Mouse (Mus musculus): ENCODE data around the gene Nupr1.
A peak's percentile ranks its signal among the peaks of the same experiment; 100 is the strongest.
"Not testable (repeated sequence)": the region's sequence is repeated elsewhere in the genome, so short reads cannot be mapped to it uniquely, and the experiment has no call there.

The Nupr1 gene

GRCm38 (mm10) chr7:126644345-126644744, 13.7 kb upstream of the Nupr1 start:
- no peak for DNase-seq (ENCODE audit: low spot score in 2 of 2)

GRCm38 (mm10) chr7:126643244-126643617, 12.6 kb upstream of the Nupr1 start:
- DNase-seq (ENCODE audit: low spot score in 2 of 2), result not testable (repeated sequence)

GRCm38 (mm10) chr7:126642545-126643243, 12.0 kb upstream of the Nupr1 start:
- DNase-seq (ENCODE audit: low spot score in 2 of 2), result no peak

- peak in 1 of 2 experiments; percentile 11 for DNase-seq (ENCODE audit: low spot score in 2 of 2)
Measured at GRCm38 (mm10) chr7:126636733-126637520, 6.3 kb upstream of the Nupr1 start.

- DNase-seq (ENCODE audit: low spot score in 2 of 2), result no peak
Measured at GRCm38 (mm10) chr7:126635375-126635774, 4.7 kb upstream of the Nupr1 start.

- DNase-seq (ENCODE audit: low spot score in 2 of 2), result no peak
Measured at GRCm38 (mm10) chr7:126632478-126632877, 1.8 kb upstream of the Nupr1 start.

GRCm38 (mm10) chr7:126629915-126630314, 746 bp downstream of the Nupr1 start:
- no peak for DNase-seq (ENCODE audit: low spot score in 2 of 2)

- DNase-seq (ENCODE audit: low spot score in 2 of 2), result no peak
Measured at GRCm38 (mm10) chr7:126628111-126628510, 2.5 kb downstream of the Nupr1 start.

GRCm38 (mm10) chr7:126625807-126626600, 4.7 kb downstream of the Nupr1 start:
- no peak for DNase-seq (ENCODE audit: low spot score in 2 of 2)

- DNase-seq (ENCODE audit: low spot score in 2 of 2), result peak in 1 of 2 experiments; percentile 10
Measured at GRCm38 (mm10) chr7:126625369-126625768, 5.3 kb downstream of the Nupr1 start.

- no peak for DNase-seq (ENCODE audit: low spot score in 2 of 2)
Measured at GRCm38 (mm10) chr7:126624774-126625173, 5.9 kb downstream of the Nupr1 start.

GRCm38 (mm10) chr7:126623381-126623780, 7.3 kb downstream of the Nupr1 start:
- no peak for DNase-seq (ENCODE audit: low spot score in 2 of 2)

- DNase-seq (ENCODE audit: low spot score in 2 of 2), result no peak
Measured at GRCm38 (mm10) chr7:126621452-126622359, 9.0 kb downstream of the Nupr1 start.

GRCm38 (mm10) chr7:126619559-126620275, 10.9 kb downstream of the Nupr1 start:
- DNase-seq (ENCODE audit: low spot score in 2 of 2), result no peak

GRCm38 (mm10) chr7:126616707-126617106, 14.0 kb downstream of the Nupr1 start:
- DNase-seq (ENCODE audit: low spot score in 2 of 2), result no peak

GRCm38 (mm10) chr7:126612736-126613135, 17.9 kb downstream of the Nupr1 start:
- no peak for DNase-seq (ENCODE audit: low spot score in 2 of 2)

GRCm38 (mm10) chr7:126607796-126608195, 22.9 kb downstream of the Nupr1 start:
- no peak for DNase-seq (ENCODE audit: low spot score in 2 of 2)

- no peak for DNase-seq (ENCODE audit: low spot score in 2 of 2)
Measured at GRCm38 (mm10) chr7:126607064-126607463, 23.6 kb downstream of the Nupr1 start.

- DNase-seq (ENCODE audit: low spot score in 2 of 2), result no peak
Measured at GRCm38 (mm10) chr7:126606611-126607010, 24.1 kb downstream of the Nupr1 start.

- DNase-seq (ENCODE audit: low spot score in 2 of 2), result no peak
Measured at GRCm38 (mm10) chr7:126602650-126603049, 28.0 kb downstream of the Nupr1 start.

GRCm38 (mm10) chr7:126601896-126602295, 28.8 kb downstream of the Nupr1 start:
- DNase-seq (ENCODE audit: low spot score in 2 of 2), result no peak
